Mouse (Mus musculus): ENCODE data around the gene Nploc4. TPM values are rescaled to one million over a fixed set of nuclear protein-coding genes. Genes with fewer than 3 reads are reported as not detected.

Gene Nploc4
- 73.8 and 82.5 TPM in 2 replicates for total RNA-seq (2021)
- long read RNA-seq, experiment 1, full-length matches to known transcripts, result 37 of 58 reads
- long read RNA-seq, experiment 1, partial matches to known transcripts, result 3 of 58 reads
- long read RNA-seq, experiment 1, other reads (novel, unspliced or antisense), result 18 of 58 reads
- long read RNA-seq, experiment 2, full-length matches to known transcripts, result 35 of 60 reads
- long read RNA-seq, experiment 2, partial matches to known transcripts, result 5 of 60 reads
- long read RNA-seq, experiment 2, other reads (novel, unspliced or antisense), result 20 of 60 reads

GRCm38 (mm10) chr11:120437152-120437856 lies at the start of gene Nploc4:
Nploc4 (minus strand) TSS chr11:120437708.
- DNase-seq, result peak; percentile 95

GRCm38 (mm10) chr11:120485251-120485650 lies 47.7 kb upstream of the Nploc4 start:
- DNase-seq, result no peak

DNA sequence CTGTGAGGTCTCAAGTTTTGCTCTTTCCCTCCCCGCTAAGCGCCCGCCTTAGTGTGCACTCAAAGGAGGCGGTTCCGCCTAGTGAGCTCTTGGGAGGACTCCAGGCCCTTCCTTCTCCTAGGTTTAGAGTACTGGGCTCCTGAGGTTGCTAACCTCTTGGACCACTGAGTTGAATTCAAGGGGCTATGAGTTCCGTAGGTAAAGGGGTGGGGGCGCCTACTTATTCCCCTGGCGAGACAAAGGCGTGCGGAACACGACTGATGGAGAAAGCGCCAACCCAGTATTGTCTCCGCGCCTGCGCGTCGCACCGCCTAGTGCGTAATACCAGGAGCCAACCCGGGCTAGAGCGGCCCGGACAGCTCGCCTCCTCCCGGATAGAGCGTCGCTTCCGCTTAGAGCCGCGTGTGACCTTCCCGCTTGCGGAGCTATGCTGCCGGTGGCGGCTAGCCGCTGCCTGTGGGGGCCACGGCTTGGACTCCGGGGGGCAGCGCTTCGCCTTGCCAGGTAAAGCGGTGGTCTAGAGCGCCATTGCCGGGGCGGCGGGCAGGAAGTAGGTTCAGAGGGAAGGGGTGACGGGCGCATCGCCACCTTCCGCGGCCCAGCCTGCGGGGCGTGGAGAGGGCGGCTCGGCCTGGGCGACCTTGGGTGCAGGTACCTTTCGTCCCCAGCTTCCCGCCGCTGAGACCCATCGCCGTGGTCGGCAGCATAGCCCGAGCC lies 46.9 kb upstream of the Nploc4 start, which contains the start of gene Mrpl12:
Mrpl12 (plus strand) TSS at position 349 of the 717 bp plus-strand sequence.
- peak; percentile 94 for DNase-seq

DNA sequence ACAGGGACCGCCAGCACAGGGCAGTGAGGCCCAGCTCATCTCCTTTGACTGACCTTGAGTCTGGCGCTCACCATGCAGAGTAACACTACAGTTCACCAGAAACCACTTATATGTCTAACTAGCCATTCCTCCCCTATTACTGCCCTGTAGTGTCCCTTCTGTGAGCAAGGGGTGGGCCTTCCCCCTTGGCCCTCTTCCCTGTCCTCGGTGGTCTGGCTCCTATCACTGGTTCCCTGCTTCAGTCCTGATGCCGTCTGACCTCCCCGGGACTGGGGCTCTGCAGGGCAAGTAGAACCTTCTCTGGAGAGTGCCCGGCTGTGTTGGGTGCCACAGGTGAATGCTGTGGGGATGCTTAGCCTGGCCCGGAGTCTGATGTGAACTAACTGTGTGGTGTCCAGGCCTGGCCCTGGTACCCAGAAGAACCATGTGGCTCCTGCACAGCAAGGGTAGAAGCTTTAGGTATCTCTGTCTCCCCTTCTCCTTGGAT lies 46.0 kb upstream of the Nploc4 start:
- no peak for DNase-seq

DNA sequence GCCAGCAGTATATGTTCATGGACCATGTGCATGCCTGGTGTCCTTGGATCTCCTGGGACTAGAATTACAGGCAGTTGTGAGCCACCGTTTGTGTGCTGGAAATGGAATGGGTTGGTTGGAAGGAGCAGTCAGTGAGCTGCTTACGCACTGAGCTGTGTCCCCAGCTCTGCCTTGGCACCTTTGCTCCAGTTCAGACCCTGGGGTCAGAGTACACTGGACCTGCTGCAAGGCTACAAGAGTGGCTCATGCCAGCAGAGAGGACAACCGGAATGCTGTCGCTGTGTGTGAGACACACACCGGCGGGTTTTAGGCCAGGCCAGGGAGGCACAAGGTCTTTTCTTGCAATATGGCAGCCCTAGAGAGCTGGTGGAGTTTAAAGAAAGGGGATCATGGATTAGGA lies 34.5 kb upstream of the Nploc4 start:
- DNase-seq, result no peak

GRCm38 (mm10) chr11:120467736-120468092 lies 30.2 kb upstream of the Nploc4 start:
- DNase-seq, result no peak

DNA sequence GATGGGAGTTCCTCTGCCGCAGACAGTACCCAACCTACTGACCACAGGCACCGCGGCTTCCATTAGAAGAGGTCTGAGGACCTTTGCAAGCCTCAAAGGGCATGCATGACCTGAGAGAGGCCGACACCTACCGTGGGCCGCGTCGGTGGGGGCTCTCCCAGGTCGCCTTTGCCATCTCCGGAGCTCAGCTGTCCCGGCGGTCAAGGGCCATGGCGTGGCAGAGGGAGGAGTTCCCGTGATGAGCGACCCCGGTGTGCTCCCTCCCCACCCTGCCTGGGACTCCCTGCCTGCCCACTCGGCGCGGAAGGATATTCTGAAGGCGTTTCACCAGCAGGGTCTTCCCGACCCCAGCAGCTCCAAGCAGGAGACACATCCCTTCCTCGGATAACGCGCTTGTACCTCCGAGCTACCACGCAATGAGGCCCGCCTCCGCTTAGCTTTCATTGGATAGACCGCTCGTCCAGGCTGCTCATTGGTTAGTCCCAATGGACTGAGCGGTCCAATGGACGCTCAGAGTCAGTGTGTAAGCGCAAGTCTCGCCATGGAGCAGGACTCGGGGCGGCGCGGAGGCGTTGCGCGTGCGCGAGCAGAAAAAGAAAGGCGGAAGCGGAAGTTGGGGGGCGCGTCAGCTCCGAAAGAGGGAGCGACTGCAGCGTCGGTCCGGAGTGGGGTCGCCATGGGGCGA lies 29.7 kb upstream of the Nploc4 start, which contains the start of gene Arl16:
Arl16 (minus strand) TSS at position 557 of the 685 bp plus-strand sequence.
- peak; percentile 96 for DNase-seq

DNA sequence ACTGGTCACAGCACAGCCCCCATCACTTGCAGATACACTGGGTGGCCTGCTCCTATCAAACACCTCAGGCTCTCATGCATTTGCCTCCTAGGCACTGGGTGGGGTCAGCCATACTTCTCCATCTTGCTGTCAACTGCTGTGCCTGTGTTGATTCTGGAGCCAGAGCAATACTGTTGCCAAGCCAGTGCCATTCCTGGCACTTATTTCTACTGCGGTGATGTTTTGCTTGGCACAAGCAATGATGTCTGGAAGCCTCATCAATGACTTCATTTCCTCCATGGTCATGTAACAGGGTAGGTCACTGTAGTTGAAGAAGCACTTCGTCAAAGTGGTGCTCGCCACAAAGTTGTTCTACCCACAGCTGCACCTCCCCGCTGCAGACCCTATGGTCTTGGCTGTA lies 28.0 kb upstream of the Nploc4 start:
- no peak for DNase-seq

DNA sequence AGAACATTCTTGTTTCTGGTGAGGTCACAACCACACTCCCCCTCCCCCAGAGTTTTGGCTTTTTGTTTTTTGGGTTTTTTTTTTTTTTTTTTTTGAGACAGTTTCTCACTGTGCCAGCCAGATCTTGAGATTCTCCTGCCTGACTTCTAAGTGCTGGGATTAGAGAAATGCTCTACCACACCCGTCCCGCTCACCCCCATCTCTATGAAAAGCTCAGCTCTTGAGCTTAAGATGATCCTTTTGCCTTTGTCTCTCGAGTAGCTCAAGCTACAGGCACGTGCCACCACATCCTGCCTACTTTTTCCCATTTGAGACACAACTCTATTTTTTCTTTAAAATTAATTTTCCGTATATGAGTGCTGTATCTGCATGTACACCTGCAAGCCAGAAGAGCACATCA lies 26.9 kb upstream of the Nploc4 start:
- no peak for DNase-seq

DNA sequence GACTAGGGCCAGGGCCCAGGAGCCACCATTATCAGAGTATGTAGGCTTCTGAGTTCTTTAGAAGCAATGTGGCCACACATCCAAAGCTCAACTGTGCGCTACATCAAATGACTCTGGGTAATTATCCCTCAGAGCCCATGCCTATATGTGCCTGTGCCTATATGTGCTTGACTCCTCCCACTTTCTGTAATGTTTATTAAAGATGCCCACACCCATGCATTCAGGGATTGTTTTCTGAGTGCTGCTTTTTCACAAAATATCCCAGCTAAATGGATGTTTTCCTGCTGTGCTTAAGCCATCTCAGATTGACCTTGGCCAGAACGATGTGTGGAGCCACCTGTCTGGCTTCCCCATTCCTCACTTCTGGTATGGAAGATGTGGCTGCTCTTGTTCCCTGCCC lies 26.0 kb upstream of the Nploc4 start:
- no peak for DNase-seq

- peak; percentile 47 for DNase-seq
Observed at GRCm38 (mm10) chr11:120458847-120459597, 21.5 kb upstream of the Nploc4 start.

DNA sequence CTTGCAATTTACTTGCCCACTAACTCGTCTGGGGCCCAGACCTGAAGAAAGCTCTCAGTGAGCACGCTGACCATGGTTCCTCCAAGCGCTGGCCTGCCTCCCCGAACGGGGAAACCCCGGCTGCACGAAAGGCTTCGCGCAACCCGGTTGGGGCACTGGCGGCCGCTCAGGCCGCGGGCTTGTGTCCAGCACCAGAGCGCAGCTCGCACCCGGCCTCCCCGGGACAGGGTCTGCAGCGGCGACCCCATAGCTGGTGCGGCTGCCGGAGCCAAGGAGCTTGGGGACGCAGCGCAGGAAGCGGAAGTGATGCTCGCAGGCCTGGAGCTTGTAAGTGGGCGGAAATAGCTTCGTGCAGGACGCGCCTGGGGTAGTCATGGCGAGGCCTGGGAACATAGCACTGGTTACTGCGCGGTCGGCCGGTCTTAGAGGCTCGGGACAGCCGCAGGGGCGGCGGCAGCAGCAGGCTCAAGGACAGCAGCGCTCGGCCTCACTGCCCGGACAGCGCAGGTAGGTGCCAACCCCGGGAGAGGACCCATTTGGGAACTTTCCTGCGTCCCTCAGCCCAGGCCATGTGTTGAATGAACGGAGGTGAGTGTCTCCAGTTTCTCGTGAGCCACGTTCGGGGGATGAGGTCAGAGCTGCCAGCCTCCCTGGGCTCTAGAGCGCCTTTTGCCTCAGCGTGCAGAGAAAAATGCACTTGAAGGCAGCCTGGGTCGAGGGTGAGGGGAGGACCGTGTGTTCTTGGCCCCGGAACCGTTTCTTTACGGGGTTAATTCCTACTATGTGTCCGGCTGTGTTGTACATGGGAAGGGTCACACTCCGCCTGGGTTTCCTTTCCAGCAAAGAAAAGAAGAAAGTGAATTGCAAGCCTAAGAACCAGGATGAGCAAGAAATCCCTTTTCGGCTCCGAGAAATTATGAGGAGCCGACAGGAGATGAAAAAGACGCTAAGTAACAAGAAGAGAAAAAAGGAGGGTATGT lies 20.6 kb upstream of the Nploc4 start, which contains the start of the genes Oxld1 and Ccdc137:
Oxld1 (minus strand) TSS at position 297 of the 980 bp plus-strand sequence.
Ccdc137 (plus strand) TSS at position 344 of the 980 bp plus-strand sequence.
- DNase-seq, result peak; percentile 89

DNA sequence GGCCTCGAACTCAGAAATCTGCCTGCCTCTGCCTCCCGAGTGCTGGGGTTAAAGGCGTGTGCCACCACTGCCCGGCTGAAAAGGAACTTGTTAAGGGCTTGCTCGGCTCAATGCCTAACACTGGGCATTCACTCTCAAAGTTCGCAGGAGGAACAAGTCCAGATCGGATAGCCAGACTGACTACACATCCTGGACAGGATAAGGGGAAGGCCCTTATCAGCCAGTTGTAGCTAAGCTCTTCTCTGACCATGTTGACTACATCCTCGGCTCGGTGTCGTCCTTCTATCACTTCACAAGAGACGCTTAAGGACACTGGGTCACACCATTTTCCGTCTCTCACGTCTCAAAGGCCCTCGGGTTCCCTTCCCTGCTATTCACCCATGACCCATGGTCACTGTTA lies 19.9 kb upstream of the Nploc4 start:
- DNase-seq, result no peak

DNA sequence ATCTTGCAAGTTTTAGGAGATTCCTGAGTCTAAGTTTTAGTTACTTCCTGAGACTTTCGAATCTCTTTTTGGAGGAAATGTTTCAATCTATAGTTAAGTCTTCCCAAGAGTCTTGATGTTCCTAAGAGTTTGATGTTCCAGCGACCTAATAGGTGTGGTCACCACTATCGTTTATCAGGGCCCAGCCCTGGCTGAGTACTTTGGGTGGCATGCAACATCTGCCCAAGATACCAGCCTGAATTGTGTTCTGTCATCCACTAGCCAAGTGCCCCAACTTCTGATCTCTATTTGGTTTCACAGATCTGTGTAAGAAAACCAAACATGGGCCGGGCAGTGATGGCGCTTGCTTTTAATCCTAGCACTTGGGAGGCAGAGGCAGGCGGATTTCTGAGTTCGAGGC lies 17.9 kb upstream of the Nploc4 start:
- DNase-seq, result no peak

GRCm38 (mm10) chr11:120454965-120455364 lies 17.5 kb upstream of the Nploc4 start:
- no peak for DNase-seq

DNA sequence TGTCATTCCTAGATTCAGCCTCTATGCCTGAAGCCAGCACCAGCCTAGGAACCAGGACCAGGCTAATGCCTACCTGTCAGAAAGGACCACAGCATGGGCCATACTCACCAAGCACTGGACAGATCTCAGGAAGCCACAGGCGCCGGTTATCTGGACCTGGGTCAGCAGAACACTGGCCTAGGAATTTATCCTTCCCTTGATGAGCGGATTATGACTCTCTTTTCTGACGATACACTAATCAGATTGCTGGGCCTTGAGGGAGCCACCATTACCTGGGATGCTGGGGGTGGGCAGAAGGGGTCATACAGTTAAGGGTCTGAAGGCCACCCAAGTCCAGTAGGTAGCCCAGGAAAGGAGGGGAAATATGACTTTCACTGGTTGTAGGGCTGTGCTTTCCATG lies 15.8 kb upstream of the Nploc4 start, which contains the start of gene Pde6g:
Pde6g (minus strand) TSS at position 195 of the 400 bp plus-strand sequence.
- DNase-seq, result no peak

GRCm38 (mm10) chr11:120452246-120452645 lies 14.7 kb upstream of the Nploc4 start:
- no peak for DNase-seq

DNA sequence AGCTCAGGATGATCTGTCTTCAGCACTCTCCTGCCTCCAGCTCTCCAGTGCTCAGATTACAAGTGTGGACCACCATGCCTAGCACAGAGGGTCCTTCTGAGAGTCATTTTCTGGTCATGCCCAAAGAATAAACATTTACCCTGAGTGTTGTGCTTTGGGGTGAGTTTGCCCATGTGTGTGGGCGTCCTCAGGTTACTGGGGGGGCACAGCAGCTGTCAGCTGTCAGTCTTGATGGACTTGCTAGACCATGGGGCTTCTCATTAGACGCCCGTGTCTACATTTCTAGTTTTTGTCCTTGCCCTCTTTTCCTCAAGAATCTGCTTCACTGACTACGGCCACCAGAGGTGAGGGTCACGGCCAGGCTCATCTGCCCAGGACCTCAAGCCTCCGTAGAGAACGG lies 9.7 kb upstream of the Nploc4 start:
- no peak for DNase-seq

DNA sequence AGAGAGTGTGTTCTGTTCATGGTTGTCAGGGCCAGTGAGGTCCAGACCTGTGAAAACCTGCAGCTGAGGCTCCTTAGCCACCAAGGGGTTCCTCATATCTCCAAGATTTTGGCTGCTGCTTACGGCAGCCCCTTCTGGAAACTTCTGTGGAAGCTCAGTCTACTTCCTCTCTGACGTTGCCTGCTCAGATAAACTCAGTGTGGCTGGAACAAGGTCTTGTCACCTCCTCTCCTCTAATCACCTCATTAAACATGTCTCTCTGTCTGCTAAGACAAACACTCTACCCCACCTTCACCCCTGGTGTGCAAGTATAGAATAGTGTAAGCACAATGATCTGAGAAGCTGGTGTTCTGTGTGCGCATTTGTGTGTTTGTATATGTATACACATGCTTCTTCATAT lies 8.0 kb upstream of the Nploc4 start:
- DNase-seq, result no peak

DNA sequence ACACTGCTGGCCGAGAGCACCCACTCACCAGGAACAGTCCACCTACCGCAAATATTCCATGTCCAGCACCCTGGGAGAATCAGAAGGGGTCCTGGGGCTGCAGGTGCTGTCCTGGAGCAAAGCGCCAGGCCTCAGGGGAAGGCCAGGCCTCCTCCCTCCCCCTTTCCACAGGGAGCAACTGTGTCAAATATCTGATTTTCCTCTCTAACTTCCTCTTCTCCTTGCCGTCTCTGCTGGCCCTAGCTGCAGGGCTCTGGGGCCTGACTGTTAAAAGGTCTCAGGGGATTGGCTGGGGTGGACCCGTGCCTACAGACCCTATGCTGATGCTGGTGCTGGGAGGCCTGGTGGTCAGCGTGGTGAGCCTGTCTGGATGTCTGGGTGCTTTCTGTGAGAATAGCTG lies 6.6 kb upstream of the Nploc4 start:
- DNase-seq, result no peak

All from adrenal gland, postnatal 14 days (tissue).